Mouse (Mus musculus) limb, embryonic 14.5 days (tissue): Measurements from ENCODE around the gene Hist1h4c. TPM values are rescaled to one million over a fixed set of nuclear protein-coding genes. Genes with fewer than 3 reads are reported as not detected.

Experiments
- ATAC-seq: fragments of 200-750 bp; cut with Nextera tagmentation; 2 replicates; pipeline ENCODE4 v1.8.0; 2017; ENCODE audit warnings: low read depth, moderate number of reproducible peaks, moderate TSS enrichment; ENCODE audit not compliant: low FRiP score
- DNase-seq: peaks from one replicate; pipeline ENCODE4 v3.0.0-alpha.2; 2015; ENCODE audit warnings: low spot score
- H3K27ac ChIP-seq: fragments of 300-500 bp; sonication (generic); replicated peaks from 2 replicates; pipeline ENCODE4 v1.5.1; 2014; ENCODE audit warnings: low read depth, mild to moderate bottlenecking, low read length, moderate library complexity, mixed read lengths
- H3K27me3 ChIP-seq: fragments of 300-500 bp; sonication (generic); 2 replicates; pipeline ENCODE4 v1.6.1; 2014; ENCODE audit warnings: low read length, mixed read lengths; ENCODE audit not compliant: control insufficient read depth, insufficient read depth
- H3K36me3 ChIP-seq: fragments of 300-500 bp; sonication (generic); 2 replicates; pipeline ENCODE4 v1.6.1; 2014; ENCODE audit warnings: mild to moderate bottlenecking, low read length, moderate library complexity, mixed read lengths; ENCODE audit not compliant: control insufficient read depth, insufficient read depth
- H3K4me1 ChIP-seq: fragments of 300-500 bp; sonication (generic); 2 replicates; pipeline ENCODE4 v1.6.1; 2014; ENCODE audit warnings: antibody characterized with exemption, low read length, mixed read lengths; ENCODE audit not compliant: control insufficient read depth, insufficient read depth
- H3K4me2 ChIP-seq: fragments of 300-500 bp; sonication (generic); replicated peaks from 2 replicates; pipeline ENCODE4 v1.6.1; 2014; ENCODE audit warnings: low read depth, mild to moderate bottlenecking, low read length, moderate library complexity; ENCODE audit not compliant: severe bottlenecking
- H3K4me3 ChIP-seq: fragments of 300-500 bp; sonication (generic); replicated peaks from 2 replicates; pipeline ENCODE4 v1.5.1; 2014; ENCODE audit warnings: low read length
- H3K9ac ChIP-seq: fragments of 300-500 bp; sonication (generic); 2 replicates; pipeline ENCODE4 v1.6.1; 2014; ENCODE audit warnings: mild to moderate bottlenecking, low read depth, low read length, moderate library complexity; ENCODE audit not compliant: severe bottlenecking
- H3K9me3 ChIP-seq: fragments of 300-500 bp; sonication (generic); 2 replicates; pipeline ENCODE4 v1.6.1; 2016; ENCODE audit warnings: low read length; ENCODE audit not compliant: control insufficient read depth
- POLR2A ChIP-seq: fragments of 200-500 bp; IDR thresholded peaks from 2 replicates; pipeline ENCODE4 v1.8.0; 2012; ENCODE audit warnings: inconsistent platforms, mild to moderate bottlenecking, moderate library complexity, borderline replicate concordance; ENCODE audit not compliant: insufficient read depth, insufficient read length; ENCODE audit errors: extremely low read depth
- WGBS: fragments of 180-500 bp; shearing (Covaris S2); extraction: QIAGEN DNeasy Blood & Tissue Kit; methylation state at CpG from one replicate; pipeline ENCODE4 v1.1.7; 2014; 5-methylcytosine and 5-hydroxymethylcytosine counted together
- polyA plus RNA-seq, 2 experiments: library from polyadenylated mRNA; depleted of rRNA in 1 of 2; stranded (reverse) in 1 of 2; unstranded in 1 of 2; fragments of >200 nt; fragmentation: Nextera tagmentation in 1 of 2; extraction: Ambion mirVana in 1 of 2; gene quantifications; 2 replicates each; pipeline versions ENCODE4 v1.2.1 to v1.2.3; 2012 to 2014

Hist1h4c gene
- polyA plus RNA-seq, 2 experiments: 8.7 to 10.0 TPM

GRCm38 (mm10) chr13:23699767-23700166 is 1.5 kb upstream of the Hist1h4c start:
- no peak for TF ChIP-seq POLR2A
- H3K27ac ChIP-seq: no peak overlapping the region
- H3K4me2 ChIP-seq: no peak overlapping the region
- 67% methylated on average over 3 of the region's 3 CpGs for WGBS
- H3K9ac ChIP-seq: no peak overlapping the region
- no peak overlapping the region for H3K4me3 ChIP-seq
- DNase-seq: no peak
- ATAC-seq: no peak
- no peaks in the 10 kb centered on the region for H3K36me3 ChIP-seq
- no peaks in the 10 kb centered on the region for H3K27me3 ChIP-seq
- peaks cover 8% of the 10 kb centered on the region; the same call in 1 of the 2 replicates for H3K4me1 ChIP-seq
- H3K9me3 ChIP-seq: no peaks in the 10 kb centered on the region

- Histone ChIP-seq H3K4me3 (no peak overlapping the region), H3K9ac (no peak overlapping the region), H3K4me1 (peaks cover 8% of the 10 kb centered on the region; the same call in 1 of the 2 replicates), H3K27me3 (no peaks in the 10 kb centered on the region), H3K4me2 (peak overlapping the region; percentile 76), H3K9me3 (no peaks in the 10 kb centered on the region), H3K36me3 (no peaks in the 10 kb centered on the region), H3K27ac (peak overlapping the region; percentile 39)
- TF ChIP-seq POLR2A: no peak
- 62% methylated on average over 6 of the region's 6 CpGs for WGBS
- no peak for DNase-seq
- ATAC-seq: no peak
These were observed 742 bp upstream of the Hist1h4c start for GRCm38 (mm10) chr13:23698996-23699395.

GRCm38 (mm10) chr13:23697491-23698299 is 559 bp downstream of the Hist1h4c start:
- peak overlapping the region; percentile 43 for H3K4me3 ChIP-seq

GRCm38 (mm10) chr13:23696061-23696474 is 2.2 kb downstream of the Hist1h4c start:
- Histone ChIP-seq H3K27me3 (no peaks in the 10 kb centered on the region), H3K9me3 (no peaks in the 10 kb centered on the region), H3K27ac (no peak overlapping the region), H3K9ac (no peak overlapping the region), H3K4me1 (peaks cover 8% of the 10 kb centered on the region; the same call in 1 of the 2 replicates), H3K4me3 (no peak overlapping the region), H3K4me2 (peak overlapping the region; percentile 1), H3K36me3 (no peaks in the 10 kb centered on the region)
- no peak for TF ChIP-seq POLR2A
- ATAC-seq: no peak
- WGBS: 58% methylated on average over 15 of the region's 15 CpGs
- DNase-seq: no peak

More at GRCm38 (mm10) chr13:23697491-23698299, 559 bp downstream of the Hist1h4c start:
- Histone ChIP-seq H3K9ac (peak overlapping the region; percentile 53), H3K36me3 (no peaks in the 10 kb centered on the region), H3K4me2 (peak overlapping the region; percentile 76), H3K9me3 (no peaks in the 10 kb centered on the region), H3K27ac (peak overlapping the region; percentile 85), H3K27me3 (no peaks in the 10 kb centered on the region), H3K4me1 (peaks cover 8% of the 10 kb centered on the region; the same call in 1 of the 2 replicates)
- no peak for TF ChIP-seq POLR2A
- DNase-seq: peak; percentile 72
- WGBS: under 1% methylated on average over 21 of the region's 32 CpGs
- peak; percentile 70 for ATAC-seq

GRCm38 (mm10) chr13:23695514-23695913 is 2.7 kb downstream of the Hist1h4c start, which contains the start of gene Hist1h1t:
Gene Hist1h1t, plus strand, starts transcription at chr13:23695814.
- no peaks in the 10 kb centered on the region for H3K9me3 ChIP-seq
- no peak for TF ChIP-seq POLR2A
- no peaks in the 10 kb centered on the region for H3K36me3 ChIP-seq
- peaks cover 8% of the 10 kb centered on the region; the same call in 1 of the 2 replicates for H3K4me1 ChIP-seq
- H3K9ac ChIP-seq: no peak within 1 kb of the TSS
- ATAC-seq: no peak
- no peak within 1 kb of the TSS for H3K4me3 ChIP-seq
- DNase-seq: no peak
- H3K27ac ChIP-seq: no peak within 1 kb of the TSS
- peak within 1 kb of the TSS; percentile 1 for H3K4me2 ChIP-seq
- WGBS: 47% methylated on average over 13 of the region's 13 CpGs
- H3K27me3 ChIP-seq: no peaks in the 10 kb centered on the region
